Mouse (Mus musculus): ENCODE measurements around the gene Sntb2. TPM values are rescaled to one million over a fixed set of nuclear protein-coding genes. Genes with fewer than 3 reads are reported as not detected.
A peak's percentile ranks its signal among the peaks of the same experiment; 100 is the strongest.

The Sntb2 gene
- polyA plus RNA-seq, 1 experiment from 2014 or later: 11.8 TPM

- no peaks in the 10 kb centered on the region for H3K36me3 ChIP-seq (ENCODE audit: control insufficient read depth, insufficient read depth, low read length)
- H3K27me3 ChIP-seq (ENCODE audit: control insufficient read depth, insufficient read depth, low read length): no peaks in the 10 kb centered on the region
- H3K9ac ChIP-seq (ENCODE audit: low read length): peak overlapping the region; percentile 90
- no peak for ATAC-seq (ENCODE audit: insufficient read depth, low FRiP score)
- peak overlapping the region; percentile 68 for H3K4me2 ChIP-seq (ENCODE audit: low read depth, low read length)
- H3K4me1 ChIP-seq (ENCODE audit: control insufficient read depth, insufficient read depth, low read length): peaks cover 16% of the 10 kb centered on the region
- H3K27ac ChIP-seq (ENCODE audit: low read length): peak overlapping the region; percentile 94
- H3K9me3 ChIP-seq (replicated peaks; ENCODE audit: control insufficient read depth, low read length): no peaks in the 10 kb centered on the region
- under 1% methylated on average over 26 of the region's 26 CpGs for WGBS
- peak overlapping the region; percentile 73 for H3K4me3 ChIP-seq (replicated peaks; ENCODE audit: low read length)
These were observed 1.0 kb downstream of the Sntb2 start for GRCm38 (mm10) chr8:106936478-106937051.

GRCm38 (mm10) chr8:106937081-106937800 is 1.7 kb downstream of the Sntb2 start:
- peak overlapping the region; percentile 94; the same call in 1 of the 2 replicates for H3K27ac ChIP-seq (ENCODE audit: low read length)
- H3K9ac ChIP-seq (ENCODE audit: low read length): peak overlapping the region; percentile 90
- H3K4me3 ChIP-seq (replicated peaks; ENCODE audit: low read length): peak overlapping the region; percentile 73
- no peaks in the 10 kb centered on the region for H3K9me3 ChIP-seq (replicated peaks; ENCODE audit: control insufficient read depth, low read length)
- H3K4me2 ChIP-seq (ENCODE audit: low read depth, low read length): peak overlapping the region; percentile 68
- peaks cover 15% of the 10 kb centered on the region for H3K4me1 ChIP-seq (ENCODE audit: control insufficient read depth, insufficient read depth, low read length)
- ATAC-seq (ENCODE audit: insufficient read depth, low FRiP score): no peak
- no peaks in the 10 kb centered on the region for H3K36me3 ChIP-seq (ENCODE audit: control insufficient read depth, insufficient read depth, low read length)
- WGBS: 31% methylated on average over 14 of the region's 14 CpGs
- H3K27me3 ChIP-seq (ENCODE audit: control insufficient read depth, insufficient read depth, low read length): no peaks in the 10 kb centered on the region

GRCm38 (mm10) chr8:106941806-106942205 is 6.3 kb downstream of the Sntb2 start:
- Histone ChIP-seq H3K4me1 (ENCODE audit: control insufficient read depth, insufficient read depth, low read length) (peaks cover 16% of the 10 kb centered on the region), H3K27ac (ENCODE audit: low read length) (no peak overlapping the region), H3K9me3 (replicated peaks; ENCODE audit: control insufficient read depth, low read length) (no peaks in the 10 kb centered on the region), H3K27me3 (ENCODE audit: control insufficient read depth, insufficient read depth, low read length) (no peaks in the 10 kb centered on the region), H3K9ac (ENCODE audit: low read length) (no peak overlapping the region), H3K36me3 (ENCODE audit: control insufficient read depth, insufficient read depth, low read length) (no peaks in the 10 kb centered on the region), H3K4me3 (replicated peaks; ENCODE audit: low read length) (no peak overlapping the region), H3K4me2 (ENCODE audit: low read depth, low read length) (no peak overlapping the region)
- 84% methylated on average over 3 of the region's 3 CpGs for WGBS
- ATAC-seq (ENCODE audit: insufficient read depth, low FRiP score): no peak

- peaks cover 3% of the 10 kb centered on the region for H3K4me1 ChIP-seq (ENCODE audit: control insufficient read depth, insufficient read depth, low read length)
- no peak overlapping the region for H3K9ac ChIP-seq (ENCODE audit: low read length)
- WGBS: 84% methylated on average over 3 of the region's 3 CpGs
- no peak for ATAC-seq (ENCODE audit: insufficient read depth, low FRiP score)
- H3K4me2 ChIP-seq (ENCODE audit: low read depth, low read length): no peak overlapping the region
- no peaks in the 10 kb centered on the region for H3K27me3 ChIP-seq (ENCODE audit: control insufficient read depth, insufficient read depth, low read length)
- H3K9me3 ChIP-seq (replicated peaks; ENCODE audit: control insufficient read depth, low read length): no peaks in the 10 kb centered on the region
- no peak overlapping the region for H3K4me3 ChIP-seq (replicated peaks; ENCODE audit: low read length)
- H3K36me3 ChIP-seq (ENCODE audit: control insufficient read depth, insufficient read depth, low read length): no peaks in the 10 kb centered on the region
- H3K27ac ChIP-seq (ENCODE audit: low read length): no peak overlapping the region
These were observed 8.4 kb downstream of the Sntb2 start for GRCm38 (mm10) chr8:106943874-106944418.

GRCm38 (mm10) chr8:106944756-106945155 is 9.2 kb downstream of the Sntb2 start:
- H3K36me3 ChIP-seq (ENCODE audit: control insufficient read depth, insufficient read depth, low read length): no peaks in the 10 kb centered on the region
- no peaks in the 10 kb centered on the region for H3K9me3 ChIP-seq (replicated peaks; ENCODE audit: control insufficient read depth, low read length)
- no peaks in the 10 kb centered on the region for H3K27me3 ChIP-seq (ENCODE audit: control insufficient read depth, insufficient read depth, low read length)
- ATAC-seq (ENCODE audit: insufficient read depth, low FRiP score): no peak
- H3K4me1 ChIP-seq (ENCODE audit: control insufficient read depth, insufficient read depth, low read length): peaks cover 3% of the 10 kb centered on the region; the same call in 1 of the 2 replicates
- no peak overlapping the region for H3K4me3 ChIP-seq (replicated peaks; ENCODE audit: low read length)
- no peak overlapping the region for H3K4me2 ChIP-seq (ENCODE audit: low read depth, low read length)
- no peak overlapping the region for H3K9ac ChIP-seq (ENCODE audit: low read length)
- 53% methylated on average over 3 of the region's 3 CpGs for WGBS
- H3K27ac ChIP-seq (ENCODE audit: low read length): no peak overlapping the region

- WGBS: 85% methylated on average over 3 of the region's 3 CpGs
- H3K4me1 ChIP-seq (ENCODE audit: control insufficient read depth, insufficient read depth, low read length): peaks cover 8% of the 10 kb centered on the region; the same call in 1 of the 2 replicates
These were observed 13.2 kb downstream of the Sntb2 start for GRCm38 (mm10) chr8:106948678-106949243.

GRCm38 (mm10) chr8:106951707-106952106 is 16.2 kb downstream of the Sntb2 start:
- no peak overlapping the region for H3K27ac ChIP-seq (ENCODE audit: low read length)
- 62% methylated on average over 4 of the region's 4 CpGs for WGBS
- no peaks in the 10 kb centered on the region for H3K36me3 ChIP-seq (ENCODE audit: control insufficient read depth, insufficient read depth, low read length)
- no peak overlapping the region for H3K9ac ChIP-seq (ENCODE audit: low read length)
- no peak overlapping the region for H3K4me3 ChIP-seq (replicated peaks; ENCODE audit: low read length)
- no peaks in the 10 kb centered on the region for H3K27me3 ChIP-seq (ENCODE audit: control insufficient read depth, insufficient read depth, low read length)
- 0 out of 2 replicates have a peak, but pooled peaks cover 6% of the 10 kb centered on the region for H3K4me1 ChIP-seq (ENCODE audit: control insufficient read depth, insufficient read depth, low read length)
- ATAC-seq (ENCODE audit: insufficient read depth, low FRiP score): no peak
- no peaks in the 10 kb centered on the region for H3K9me3 ChIP-seq (replicated peaks; ENCODE audit: control insufficient read depth, low read length)
- no peak overlapping the region for H3K4me2 ChIP-seq (ENCODE audit: low read depth, low read length)

More at GRCm38 (mm10) chr8:106948678-106949243, 13.2 kb downstream of the Sntb2 start:
- no peak overlapping the region for H3K4me3 ChIP-seq (replicated peaks; ENCODE audit: low read length)
- no peak overlapping the region for H3K9ac ChIP-seq (ENCODE audit: low read length)
- no peaks in the 10 kb centered on the region for H3K27me3 ChIP-seq (ENCODE audit: control insufficient read depth, insufficient read depth, low read length)
- H3K36me3 ChIP-seq (ENCODE audit: control insufficient read depth, insufficient read depth, low read length): no peaks in the 10 kb centered on the region
- no peak for ATAC-seq (ENCODE audit: insufficient read depth, low FRiP score)
- H3K4me2 ChIP-seq (ENCODE audit: low read depth, low read length): no peak overlapping the region
- no peak overlapping the region for H3K27ac ChIP-seq (ENCODE audit: low read length)
- no peaks in the 10 kb centered on the region for H3K9me3 ChIP-seq (replicated peaks; ENCODE audit: control insufficient read depth, low read length)

- Histone ChIP-seq H3K4me2 (ENCODE audit: low read depth, low read length) (no peak overlapping the region), H3K27ac (ENCODE audit: low read length) (no peak overlapping the region), H3K27me3 (ENCODE audit: control insufficient read depth, insufficient read depth, low read length) (no peaks in the 10 kb centered on the region), H3K4me1 (ENCODE audit: control insufficient read depth, insufficient read depth, low read length) (0 out of 2 replicates have a peak, but pooled peaks cover 6% of the 10 kb centered on the region), H3K4me3 (replicated peaks; ENCODE audit: low read length) (no peak overlapping the region), H3K9me3 (replicated peaks; ENCODE audit: control insufficient read depth, low read length) (no peaks in the 10 kb centered on the region), H3K9ac (ENCODE audit: low read length) (no peak overlapping the region), H3K36me3 (ENCODE audit: control insufficient read depth, insufficient read depth, low read length) (no peaks in the 10 kb centered on the region)
- 58% methylated on average over 4 of the region's 4 CpGs for WGBS
- no peak for ATAC-seq (ENCODE audit: insufficient read depth, low FRiP score)
These were observed 18.0 kb downstream of the Sntb2 start for GRCm38 (mm10) chr8:106953571-106953970.

- Histone ChIP-seq H3K27me3 (ENCODE audit: control insufficient read depth, insufficient read depth, low read length) (no peaks in the 10 kb centered on the region), H3K4me1 (ENCODE audit: control insufficient read depth, insufficient read depth, low read length) (0 out of 2 replicates have a peak, but pooled peaks cover 6% of the 10 kb centered on the region), H3K4me2 (ENCODE audit: low read depth, low read length) (no peak overlapping the region), H3K9ac (ENCODE audit: low read length) (no peak overlapping the region), H3K9me3 (replicated peaks; ENCODE audit: control insufficient read depth, low read length) (no peaks in the 10 kb centered on the region), H3K27ac (ENCODE audit: low read length) (no peak overlapping the region), H3K36me3 (ENCODE audit: control insufficient read depth, insufficient read depth, low read length) (no peaks in the 10 kb centered on the region), H3K4me3 (replicated peaks; ENCODE audit: low read length) (no peak overlapping the region)
- WGBS: 76% methylated on average over 3 of the region's 3 CpGs
- no peak for ATAC-seq (ENCODE audit: insufficient read depth, low FRiP score)
These were observed 21.5 kb downstream of the Sntb2 start for GRCm38 (mm10) chr8:106957086-106957485.
